Mouse (Mus musculus) myocyte (in vitro differentiated cells): ENCODE measurements at regions not wholly inside any gene's neighbourhood (a gene's known extent, or its start where the extent isn't known, plus 50 kb on each side); places are given as distances from the start of the nearest gene placed in this dataset.

Experiments used
- CEBPB ChIP-seq: IDR thresholded peaks from 2 replicates; pipeline ENCODE4 v1.6.1; 2011; ENCODE audit warnings: mild to moderate bottlenecking, moderate library complexity; ENCODE audit not compliant: poor library complexity, insufficient read depth, severe bottlenecking
- MAX ChIP-seq: IDR thresholded peaks from one replicate; pipeline ENCODE4 v1.6.1; 2011; ENCODE audit warnings: low read depth, mild to moderate bottlenecking, control low read depth
- MYOG ChIP-seq, 3 experiments: IDR thresholded peaks; one replicate each; pipeline ENCODE4 v1.6.1; 2011; ENCODE audit warnings: control low read depth in 2 of 3, low read depth in 2 of 3, mild to moderate bottlenecking in 2 of 3; ENCODE audit not compliant: insufficient read length in 2 of 3, control insufficient read depth in 1 of 3, insufficient read depth in 1 of 3
- POLR2A ChIP-seq: IDR thresholded peaks from one replicate; pipeline ENCODE4 v1.6.1; 2011; ENCODE audit warnings: low read depth, mild to moderate bottlenecking, control low read depth, moderate library complexity; ENCODE audit not compliant: insufficient read length
- POLR2AphosphoS2 ChIP-seq: IDR thresholded peaks from one replicate; pipeline ENCODE4 v1.6.1; 2011; ENCODE audit warnings: low read depth, control low read depth; ENCODE audit not compliant: insufficient read length
- TCF3 ChIP-seq: IDR thresholded peaks from one replicate; pipeline ENCODE4 v1.6.1; 2011; ENCODE audit warnings: low read depth, control low read depth; ENCODE audit not compliant: insufficient read length
- USF1 ChIP-seq: IDR thresholded peaks from one replicate; pipeline ENCODE4 v1.6.1; 2011; ENCODE audit warnings: low read depth, mild to moderate bottlenecking, control low read depth, moderate library complexity

GRCm38 (mm10) chr5:4689130-4689529 lies 68.7 kb downstream of the Fzd1 start:
- TF ChIP-seq POLR2A, result no peak
- no peak for TF ChIP-seq USF1
- no peak for TF ChIP-seq MYOG (IDR thresholded peaks at IDR 0.05; ENCODE audit: control insufficient read depth in 1 of 3, insufficient read depth in 1 of 3, insufficient read length in 2 of 3, low read depth in 2 of 3)
- no peak for TF ChIP-seq POLR2AphosphoS2
- no peak for TF ChIP-seq MAX
- no peak for TF ChIP-seq CEBPB
- TF ChIP-seq TCF3, result no peak
